Comparison of ENCODE assay signal across 13 mouse cellular contexts in genomic region chr10:21847026-21847820, GRCm38 (mm10). TPM values are rescaled to one million over a fixed set of nuclear protein-coding genes. Genes with fewer than 3 reads are reported as not detected.
DNase-seq lines count a peak whose midpoint lies in the region; ATAC-seq and TF ChIP-seq lines count a peak whose summit lies in the region.
"Had no signal": no experiment of that assay in that cellular context is flagged by ENCODE, and none has a peak within 500 bp of the region (broad histone marks: within the 10 kb centered on the region; RNA-seq: fewer than 3 reads in every experiment).

No protein-coding gene starts in this region.

- ATAC-seq in midbrain, embryonic 11.5 days (ENCODE audit: low FRiP score), result no peak
- ATAC-seq in midbrain, embryonic 16.5 days, result no peak
- ATAC-seq in stomach, embryonic 16.5 days (ENCODE audit: insufficient read depth, low FRiP score), result peak; percentile 84
- ATAC-seq: hindbrain, embryonic 16.5 days had no signal

- DNase-seq in midbrain, embryonic 11.5 days (ENCODE audit: low spot score, missing footprints), result peak; percentile 47
- DNase-seq in adrenal gland, postnatal 25 days, result peak; percentile 18
- peak; percentile 45 for DNase-seq in lung, adult 2 months
- DNase-seq in cerebellum, adult 2 months, result no peak
- DNase-seq in layer of hippocampus, adult 9-11 months, result no peak
- DNase-seq: cerebellum, postnatal 10 days; kidney, postnatal 14 days; lung, embryonic 14.5 days had no signal

- TF ChIP-seq POLR2A in lung, adult 2 months (IDR thresholded peaks at IDR 0.05; ENCODE audit: borderline replicate concordance, extremely low read depth, low read depth, low read length), result no peak
- no peak for TF ChIP-seq POLR2A in cerebellum, adult 2 months (IDR thresholded peaks at IDR 0.05; ENCODE audit: borderline replicate concordance, insufficient read depth, low read length)

- H3K9ac ChIP-seq in midbrain, embryonic 11.5 days (ENCODE audit: low read length), result no peak overlapping the region
- H3K9ac ChIP-seq in midbrain, embryonic 16.5 days (ENCODE audit: low read depth, low read length), result no peak overlapping the region
- no peak overlapping the region for H3K9ac ChIP-seq in stomach, embryonic 16.5 days (ENCODE audit: low read length)
- H3K9ac ChIP-seq: heart, embryonic 13.5 days; lung, embryonic 14.5 days had no signal

- no peak overlapping the region for H3K4me3 ChIP-seq in midbrain, embryonic 11.5 days (ENCODE audit: low read depth, low read length)
- no peak overlapping the region for H3K4me3 ChIP-seq in midbrain, embryonic 16.5 days (ENCODE audit: low read depth, low read length)
- no peak overlapping the region for H3K4me3 ChIP-seq in lung, adult 2 months (replicated peaks; ENCODE audit: extremely low read depth, low read depth, low read length)
- no peak overlapping the region for H3K4me3 ChIP-seq in stomach, embryonic 16.5 days (replicated peaks; ENCODE audit: low read length)
- no peak overlapping the region for H3K4me3 ChIP-seq in cerebellum, adult 2 months (replicated peaks; ENCODE audit: insufficient read depth, low read depth, low read length)
- H3K4me3 ChIP-seq: heart, embryonic 13.5 days had no signal

- H3K4me2 ChIP-seq in midbrain, embryonic 11.5 days, result no peak overlapping the region
- H3K4me2 ChIP-seq in midbrain, embryonic 16.5 days (ENCODE audit: low read length), result no peak overlapping the region
- no peak overlapping the region for H3K4me2 ChIP-seq in stomach, embryonic 16.5 days (ENCODE audit: low read depth, low read length)
- H3K4me2 ChIP-seq: heart, embryonic 13.5 days; lung, embryonic 14.5 days had no signal

- H3K27ac ChIP-seq in midbrain, embryonic 11.5 days (ENCODE audit: low read depth, low read length), result no peak overlapping the region
- no peak overlapping the region for H3K27ac ChIP-seq in midbrain, embryonic 16.5 days (ENCODE audit: low read length)
- peak overlapping the region; percentile 92 for H3K27ac ChIP-seq in stomach, embryonic 16.5 days (ENCODE audit: low read length)
- H3K27ac ChIP-seq in cerebellum, adult 2 months (ENCODE audit: insufficient read depth, low read length), result no peak overlapping the region
- H3K27ac ChIP-seq: heart, embryonic 13.5 days had no signal

- 90% methylated on average over 11 of the region's 11 CpGs for WGBS in midbrain, embryonic 11.5 days
- WGBS in midbrain, embryonic 16.5 days, result 94% methylated on average over 11 of the region's 11 CpGs
- 67% methylated on average over 11 of the region's 11 CpGs for WGBS in lung, adult 2 months
- 62% methylated on average over 11 of the region's 11 CpGs for WGBS in stomach, embryonic 16.5 days
- WGBS in cerebellum, adult 2 months, result 92% methylated on average over 11 of the region's 11 CpGs

- H3K4me1 ChIP-seq in midbrain, embryonic 11.5 days (ENCODE audit: control insufficient read depth, insufficient read depth, low read length), result no peaks in the 10 kb centered on the region
- H3K4me1 ChIP-seq in midbrain, embryonic 16.5 days (ENCODE audit: control insufficient read depth, insufficient read depth, low read length), result no peaks in the 10 kb centered on the region
- no peaks in the 10 kb centered on the region; the same call in 1 of the 2 replicates for H3K4me1 ChIP-seq in lung, adult 2 months (ENCODE audit: control insufficient read depth, insufficient read depth, low read length)
- H3K4me1 ChIP-seq in stomach, embryonic 16.5 days (ENCODE audit: control insufficient read depth, insufficient read depth, low read length), result no peaks in the 10 kb centered on the region
- no peaks in the 10 kb centered on the region; the same call in 1 of the 2 replicates for H3K4me1 ChIP-seq in cerebellum, adult 2 months (ENCODE audit: control insufficient read depth, insufficient read depth, low read length)

- H3K27me3 ChIP-seq in midbrain, embryonic 11.5 days (ENCODE audit: control insufficient read depth, insufficient read depth, low read length), result no peaks in the 10 kb centered on the region
- H3K27me3 ChIP-seq in midbrain, embryonic 16.5 days (ENCODE audit: control insufficient read depth, insufficient read depth, low read depth, low read length), result no peaks in the 10 kb centered on the region
- H3K27me3 ChIP-seq in stomach, embryonic 16.5 days (ENCODE audit: control insufficient read depth, insufficient read depth, low read length), result no peaks in the 10 kb centered on the region
- H3K27me3 ChIP-seq in cerebellum, adult 2 months (ENCODE audit: control insufficient read depth, insufficient read depth, low read length), result no peaks in the 10 kb centered on the region
- H3K27me3 ChIP-seq: heart, embryonic 13.5 days had no signal

- no peaks in the 10 kb centered on the region for H3K9me3 ChIP-seq in midbrain, embryonic 11.5 days (ENCODE audit: control insufficient read depth, low read length)
- no peaks in the 10 kb centered on the region for H3K9me3 ChIP-seq in midbrain, embryonic 16.5 days (replicated peaks; ENCODE audit: control insufficient read depth, low read length, poor library complexity, severe bottlenecking)
- no peaks in the 10 kb centered on the region for H3K9me3 ChIP-seq in stomach, embryonic 16.5 days (replicated peaks; ENCODE audit: control insufficient read depth, low read length)
- H3K9me3 ChIP-seq: G1E; heart, embryonic 13.5 days had no signal

- no peak for TF ChIP-seq CTCF in lung, adult 2 months (IDR thresholded peaks at IDR 0.05; ENCODE audit: insufficient read depth, low read length)
- no peak for TF ChIP-seq CTCF in cerebellum, adult 2 months (IDR thresholded peaks at IDR 0.05; ENCODE audit: borderline replicate concordance, insufficient read depth, low read depth, low read length)

- no peaks in the 10 kb centered on the region for H3K36me3 ChIP-seq in midbrain, embryonic 11.5 days (ENCODE audit: control insufficient read depth, insufficient read depth, low read length)
- no peaks in the 10 kb centered on the region for H3K36me3 ChIP-seq in midbrain, embryonic 16.5 days (ENCODE audit: control insufficient read depth, insufficient read depth, low read length)
- no peaks in the 10 kb centered on the region for H3K36me3 ChIP-seq in stomach, embryonic 16.5 days (ENCODE audit: control insufficient read depth, insufficient read depth, low read length)
- H3K36me3 ChIP-seq: G1E; heart, embryonic 13.5 days had no signal

RNA-seq across cellular contexts. Expression of gene Sgk1, which starts 34.8 kb away (rescaled TPM):
- polyA plus RNA-seq in midbrain, embryonic 11.5 days (2014; fragmentation: Nextera tagmentation; extraction: Ambion mirVana), result 20.8 and 25.7 TPM in 2 replicates
- 47.9 and 53.4 TPM in 2 replicates for polyA plus RNA-seq in midbrain, embryonic 16.5 days (2015; fragmentation: Nextera tagmentation; extraction: Ambion mirVana)
- total RNA-seq in adrenal gland, postnatal 25 days (2021), result 108 and 120 TPM in 2 replicates
- polyA plus RNA-seq in lung, adult 2 months (2012; rRNA removed), result 51.7 and 80.5 TPM in 2 replicates
- 34.3 and 35.9 TPM in 2 replicates for polyA plus RNA-seq in stomach, embryonic 16.5 days (2015; fragmentation: Nextera tagmentation; extraction: Ambion mirVana)
- 40.4 and 56.6 TPM in 2 replicates for polyA plus RNA-seq in cerebellum, adult 2 months (2012; rRNA removed)

Comparison
In these comparisons a context has a peak if more than half of its experiments do, and no peak if none do; other contexts are left out.
1. DNase-seq: peak in midbrain, embryonic 11.5 days (single experiment), adrenal gland, postnatal 25 days (single experiment) and lung, adult 2 months (single experiment); none in cerebellum, adult 2 months (0 of 2) and layer of hippocampus, adult 9-11 months (single experiment).